Mouse (Mus musculus) layer of hippocampus, adult 18-20 months (tissue): ENCODE measurements around the gene Epb42. TPM values are rescaled to one million over a fixed set of nuclear protein-coding genes. Genes with fewer than 3 reads are reported as not detected.

ENCODE experiments used
- microRNA-seq, 2 experiments: library from miRNA; unstranded; fragments of <30 nt; microRNA quantifications; one replicate each; pipeline ENCODE4 v1.2.0; 2021
- total RNA-seq, 2 experiments: library from RNA; stranded (reverse); gene quantifications; 2 replicates each; pipeline ENCODE4 v1.2.3; 2021

The Epb42 gene
- total RNA-seq, 2 experiments from 2014 or later: not detected

Small RNA genes lying within 50 kb of the gene (microRNA-seq; reads per million reads assigned to microRNA genes)
- gene Gm44325: 0 reads per million in 2 experiments

Other genes with a start within 250 kb of the Epb42 start
- gene Cdan1, start 186.9 kb downstream of the Epb42 start, total RNA-seq: 10 to 100 TPM; 23.5 to 24.8 TPM
- 10 to 100 TPM; 71.5 to 73.2 TPM for gene Ttbk2, start 186.5 kb downstream of the Epb42 start, total RNA-seq
- gene Ubr1, start 66.4 kb downstream of the Epb42 start, total RNA-seq: 10 to 100 TPM; 40.2 to 44.3 TPM
- gene Tmem62, start 60.1 kb downstream of the Epb42 start, total RNA-seq: 10 to 100 TPM; 22.0 to 23.1 TPM
- 10 to 100 TPM; 57.6 to 64.0 TPM for gene Ccndbp1, start 28.7 kb downstream of the Epb42 start, total RNA-seq
- gene Tgm5, start 48.8 kb upstream of the Epb42 start, total RNA-seq: not detected
- gene Tgm7, start 72.7 kb upstream of the Epb42 start, total RNA-seq: under 1 TPM; 0.20 TPM
- gene Adal, start 103.4 kb upstream of the Epb42 start, total RNA-seq: 10 to 100 TPM; 20.2 to 21.1 TPM
- 1 to 10 TPM; 6.3 to 6.9 TPM for gene Lcmt2, start 103.6 kb upstream of the Epb42 start, total RNA-seq
- 10 to 100 TPM; 37.1 to 37.4 TPM for gene Tubgcp4, start 133.6 kb upstream of the Epb42 start, total RNA-seq
- gene Zscan29, start 134.1 kb upstream of the Epb42 start, total RNA-seq: 1 to 10 TPM; 6.5 to 7.0 TPM
- gene Trp53bp1, start 234.3 kb upstream of the Epb42 start, total RNA-seq: 100 to 1,000 TPM; 128 to 144 TPM